Mouse (Mus musculus) heart, adult 11 months (tissue): ENCODE results near the gene Nr1h3.
"Not testable (repeated sequence)": the region's sequence is repeated elsewhere in the genome, so short reads cannot be mapped to it uniquely, and the experiment has no call there.

Experiments used
- DNase-seq: peaks from one replicate; pipeline ENCODE4 v3.0.0; 2022

The Nr1h3 gene

DNA sequence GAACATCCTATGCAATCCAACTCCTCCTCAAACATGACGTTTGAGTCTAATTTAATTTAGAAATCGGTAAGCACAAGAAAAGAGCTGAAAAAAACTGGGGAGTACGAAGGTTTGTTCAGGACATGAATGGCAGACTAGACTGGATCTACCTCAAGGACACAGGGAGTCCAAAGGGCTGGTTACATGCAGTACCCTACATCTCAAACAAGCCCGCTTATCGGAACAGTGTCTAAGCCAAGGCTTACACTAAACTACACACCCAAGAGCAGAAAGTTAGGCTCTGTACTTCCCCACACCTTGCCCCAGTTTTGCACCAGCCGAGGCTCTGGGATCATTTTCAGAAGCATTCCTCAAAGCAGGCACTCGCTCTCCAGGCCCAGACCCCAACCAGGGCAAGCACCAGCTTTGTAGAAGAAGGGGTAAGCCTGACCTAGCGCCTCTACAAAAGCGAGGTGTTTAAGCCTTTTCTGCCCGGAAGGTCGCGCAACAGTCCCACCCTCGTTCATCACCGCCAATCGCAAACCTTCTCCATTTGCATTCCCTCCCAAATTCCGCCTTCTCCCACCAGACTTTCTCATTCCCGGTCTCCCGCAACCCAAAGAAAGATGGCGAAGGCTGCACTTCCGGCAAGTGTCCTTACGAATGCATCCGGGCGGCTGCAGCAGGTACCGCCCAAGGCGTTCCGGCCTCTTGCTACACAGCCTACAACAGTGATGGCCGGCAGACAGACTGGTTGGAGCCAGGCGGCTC, at the start of gene Nr1h3, which contains the start of gene Acp2:
Nr1h3 (minus strand) TSS at position 613 of the 750 bp plus-strand sequence.
Acp2 (plus strand) TSS at position 664 of the 750 bp plus-strand sequence.
- peak; percentile 99 for DNase-seq

DNA sequence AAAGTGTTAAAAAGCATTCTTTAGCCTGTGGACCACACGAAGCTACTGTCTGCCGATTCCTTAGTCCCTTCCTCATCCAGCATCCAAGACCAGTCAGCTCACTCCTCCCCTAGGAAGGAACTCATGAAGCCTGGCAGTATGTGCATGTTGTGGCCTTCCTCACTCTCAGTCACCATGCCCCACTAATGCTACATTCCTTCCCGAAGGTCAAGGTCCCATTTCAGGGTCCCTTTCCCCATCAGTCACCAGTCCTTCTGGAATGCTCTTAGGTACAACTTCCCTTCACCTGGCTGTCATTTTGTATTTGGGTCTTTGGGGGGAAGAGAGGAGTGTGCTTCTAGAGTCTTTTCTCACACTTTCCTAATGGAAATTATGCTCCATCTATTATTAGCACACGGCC, 49.4 kb upstream of the Nr1h3 start:
- peak; percentile 65 for DNase-seq

DNA sequence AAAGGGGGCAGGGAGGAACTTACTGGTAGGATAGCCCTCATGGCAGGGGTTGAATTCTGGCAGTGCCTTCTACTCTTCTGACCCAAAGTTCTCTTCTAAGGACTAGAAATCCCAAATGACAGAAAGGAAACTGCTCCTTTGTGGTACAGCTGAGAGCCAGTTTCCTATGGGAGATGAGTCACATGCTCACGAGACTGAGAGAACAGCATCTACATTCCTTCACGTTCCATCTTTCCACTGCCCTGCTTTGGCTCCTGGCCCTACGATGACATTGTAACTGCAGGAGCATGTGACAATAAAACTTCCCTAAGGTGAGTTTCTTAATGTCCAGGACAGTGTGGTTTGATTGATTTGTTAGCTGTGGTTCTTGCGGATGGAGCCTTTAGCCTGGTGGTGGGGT, 45.7 kb upstream of the Nr1h3 start:
- no peak for DNase-seq

DNA sequence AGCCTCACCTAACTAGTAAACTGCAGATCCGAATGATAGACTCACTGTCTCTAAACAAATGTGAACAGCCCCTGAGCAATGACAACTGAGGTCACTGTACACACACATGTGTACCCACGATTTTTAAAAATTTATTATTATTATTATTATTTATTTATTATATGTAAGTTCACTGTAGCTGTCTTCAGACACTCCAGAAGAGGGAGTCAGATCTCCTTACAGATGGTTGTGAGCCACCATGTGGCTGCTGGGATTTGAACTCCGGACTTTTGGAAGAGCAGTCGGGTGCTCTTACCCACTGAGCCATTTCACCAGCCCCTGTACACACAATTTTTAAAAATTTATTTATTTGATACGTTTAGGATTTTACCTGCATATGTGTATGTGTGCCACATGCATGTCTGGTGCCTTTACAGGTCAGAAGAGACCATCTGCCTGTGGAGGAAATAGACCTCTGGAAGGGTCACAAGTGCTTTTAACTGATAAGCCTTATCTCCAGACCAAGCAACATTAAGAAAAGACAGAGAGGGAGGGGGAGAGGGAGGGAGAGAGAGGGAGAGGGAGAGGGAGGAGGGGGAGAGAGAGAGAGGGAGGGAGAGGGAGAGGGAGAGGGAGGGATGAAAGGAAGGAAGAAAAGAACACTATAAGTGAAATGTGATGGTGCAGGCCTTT, 42.1 kb upstream of the Nr1h3 start:
- DNase-seq, result no peak

DNA sequence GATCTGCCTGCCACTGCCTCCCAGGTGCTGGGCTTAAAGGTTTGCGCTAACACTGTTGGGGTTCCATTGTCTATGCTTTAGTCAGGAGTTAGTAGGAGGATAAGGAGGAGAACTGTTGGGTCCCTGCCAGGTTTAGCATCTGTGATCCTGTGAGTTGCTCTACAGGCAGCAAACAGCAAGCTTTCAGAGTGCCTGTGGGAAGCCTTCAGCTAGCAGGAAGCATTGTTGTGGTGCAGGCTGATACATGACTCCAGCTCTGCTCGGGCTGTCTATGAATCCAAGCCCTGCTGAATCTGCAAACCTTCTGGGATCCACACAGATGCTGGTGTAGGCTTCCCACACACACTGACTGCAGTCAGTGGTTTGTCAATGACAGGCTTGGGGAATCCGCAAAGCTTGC, 40.8 kb upstream of the Nr1h3 start:
- DNase-seq, result no peak

DNA sequence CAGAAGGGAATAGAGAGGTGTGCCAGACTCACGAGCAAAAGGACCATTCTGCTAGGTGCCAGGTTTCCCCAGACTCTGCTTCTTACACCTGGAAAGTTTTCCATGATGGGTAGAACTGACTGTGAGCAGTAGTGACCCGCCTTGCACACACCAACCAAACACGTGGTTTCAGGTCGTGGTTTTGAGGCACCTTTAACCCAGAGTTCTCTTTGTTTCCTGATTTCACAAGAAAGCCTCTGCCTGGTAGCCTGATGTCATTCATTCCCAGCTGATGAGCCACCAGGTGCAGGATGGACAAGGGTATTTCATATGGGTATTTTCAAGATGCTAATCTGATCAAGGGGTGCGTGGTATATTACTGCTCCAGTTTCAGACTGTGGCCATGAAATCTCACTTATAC, 39.9 kb upstream of the Nr1h3 start:
- DNase-seq, result no peak

DNA sequence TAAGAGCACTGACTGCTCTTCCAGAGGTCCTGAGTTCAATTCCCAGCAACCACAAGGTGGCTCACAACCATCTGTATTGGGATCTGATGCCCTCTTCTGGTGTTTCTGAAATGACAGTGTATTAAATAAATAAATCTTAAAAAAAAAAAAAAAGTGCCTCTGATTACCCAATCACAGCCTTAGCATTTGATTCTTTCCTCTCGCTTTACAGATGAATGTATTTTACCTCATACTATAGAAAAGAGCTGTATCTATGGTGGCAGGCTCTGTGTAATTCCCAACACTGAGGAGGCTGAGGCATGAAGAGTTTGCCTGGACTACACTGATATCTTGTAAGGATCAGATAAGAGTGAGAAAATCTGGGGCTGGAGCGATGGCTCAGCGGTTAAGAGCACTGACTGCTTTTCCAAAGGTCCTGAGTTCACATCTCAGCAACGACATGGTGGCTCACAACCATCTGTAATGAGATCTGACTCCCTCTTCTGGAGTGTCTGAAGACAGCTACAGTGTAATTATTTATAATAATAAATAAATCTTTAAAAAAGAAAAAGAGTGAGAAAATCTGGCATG, 35.0 kb upstream of the Nr1h3 start:
- DNase-seq, result not testable (repeated sequence)

DNA sequence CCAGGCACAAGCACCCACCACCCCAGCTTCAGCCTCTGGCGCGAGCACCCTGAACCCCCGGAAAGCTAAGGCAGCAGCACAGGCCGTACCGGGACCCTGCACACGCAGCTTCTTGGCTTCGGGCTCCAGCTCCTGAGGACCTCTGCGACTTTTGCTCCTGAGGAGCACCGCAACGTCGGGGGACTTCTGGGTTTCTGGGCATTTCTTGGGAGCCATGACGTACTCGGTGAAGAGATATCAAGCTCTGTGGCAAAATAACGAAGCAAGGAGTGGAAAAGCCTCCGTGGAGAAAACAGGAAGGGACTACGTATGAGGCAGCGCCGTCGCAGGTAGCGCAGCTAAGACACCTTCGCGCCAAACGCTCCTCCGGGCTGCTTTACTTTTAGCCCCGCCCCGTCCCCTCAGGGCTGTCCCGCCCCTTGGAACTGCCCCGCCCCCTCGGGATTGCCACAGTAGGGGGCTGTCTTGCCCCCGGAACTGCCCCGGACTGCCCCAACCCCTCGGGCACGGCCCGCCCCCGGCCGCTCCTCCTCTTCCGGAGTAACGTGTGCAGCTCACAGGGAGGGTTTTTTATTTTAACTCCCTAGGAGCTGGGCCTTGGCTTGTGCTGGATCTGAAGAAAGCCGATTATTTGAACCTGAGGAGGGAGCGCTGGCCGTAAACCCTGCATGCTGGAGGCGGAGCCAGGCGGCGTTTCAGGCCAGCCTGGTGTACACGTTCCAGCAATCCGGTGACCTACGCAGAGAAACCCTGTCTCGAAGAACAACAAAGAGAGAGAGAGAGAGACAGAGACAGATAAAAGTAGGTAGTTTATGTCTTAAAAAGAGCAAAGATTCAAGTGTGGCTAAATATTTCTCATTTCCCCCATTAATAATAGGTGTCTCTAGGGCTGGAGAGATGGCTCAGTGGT, 34.2 kb upstream of the Nr1h3 start, which contains the start of gene Ddb2:
Ddb2 (minus strand) TSS at position 382 of the 910 bp plus-strand sequence.
- peak; percentile 99 for DNase-seq

DNA sequence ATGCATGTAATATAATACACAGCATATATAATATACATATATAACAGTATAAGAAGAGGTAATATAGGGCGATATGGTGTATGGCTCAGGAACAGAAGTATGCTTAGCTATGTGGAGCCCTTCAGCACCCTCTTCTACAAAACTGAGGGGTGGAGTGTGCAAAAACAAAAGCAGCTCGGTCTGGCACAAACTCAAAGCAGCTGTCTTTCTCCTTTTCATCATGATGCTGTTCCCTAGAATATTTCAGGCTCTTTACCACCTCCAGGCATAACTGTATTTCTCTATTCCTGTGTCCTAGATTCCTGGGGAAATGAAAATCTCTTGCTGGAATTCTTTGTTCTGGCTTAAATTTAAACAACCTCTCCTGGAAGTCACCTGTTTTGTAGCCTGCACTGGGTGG, 27.1 kb upstream of the Nr1h3 start:
- no peak for DNase-seq

DNA sequence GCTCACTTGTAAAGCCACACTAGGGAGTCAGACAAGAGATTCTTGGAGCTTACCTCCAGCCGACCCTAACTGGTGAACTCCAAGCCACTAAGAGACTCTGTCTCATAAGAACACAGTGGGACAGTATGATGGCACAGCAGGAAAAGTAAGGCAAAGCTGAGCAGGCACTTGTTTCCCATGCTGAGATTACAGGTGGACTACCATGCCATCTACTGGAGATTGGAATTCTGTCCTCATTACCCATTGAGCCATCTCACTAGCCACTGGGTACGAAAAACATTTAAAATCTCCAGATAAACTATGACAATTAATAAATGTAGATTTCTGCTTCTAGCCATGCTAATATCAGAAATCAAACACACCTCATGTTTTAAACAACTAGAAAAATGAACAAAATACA, 21.0 kb upstream of the Nr1h3 start:
- no peak for DNase-seq

DNA sequence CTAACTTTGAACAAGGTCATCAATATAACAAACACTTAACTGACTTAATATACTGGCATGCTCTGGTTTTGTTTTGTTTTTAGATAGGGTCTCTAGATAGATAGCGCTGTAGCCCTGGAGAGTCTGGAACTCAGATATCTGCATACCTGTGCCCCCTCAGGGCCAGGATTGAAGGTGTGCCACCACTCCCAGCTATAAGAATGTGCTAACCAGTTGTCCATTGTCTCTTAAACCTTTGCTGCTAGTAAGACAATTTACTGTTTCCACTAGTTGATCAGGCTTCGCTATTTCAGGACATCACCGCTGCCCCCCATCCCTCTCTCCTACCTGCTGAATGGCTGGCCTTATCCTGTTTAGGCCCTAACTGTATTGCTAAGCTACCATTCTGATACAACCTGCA, 17.9 kb upstream of the Nr1h3 start:
- no peak for DNase-seq

DNA sequence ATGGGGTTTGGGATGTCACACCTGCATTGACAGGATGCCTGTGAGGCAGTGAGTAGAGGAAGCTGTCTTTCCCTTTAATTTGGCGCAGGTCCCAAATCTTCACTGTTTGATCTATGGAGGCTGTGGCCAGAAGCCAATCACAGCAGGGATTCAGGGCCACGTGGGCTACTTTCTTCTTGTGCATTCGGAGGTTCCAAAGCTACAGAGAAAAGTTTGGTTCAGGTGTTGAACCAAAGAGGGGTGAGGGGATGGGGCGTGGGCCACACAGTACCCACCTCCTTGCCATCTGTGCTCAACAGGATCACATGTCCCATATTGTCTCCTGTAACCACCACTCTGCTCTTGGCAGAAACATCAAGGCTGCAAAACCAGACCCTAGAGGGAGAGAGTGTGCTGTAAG, 14.4 kb upstream of the Nr1h3 start:
- no peak for DNase-seq

DNA sequence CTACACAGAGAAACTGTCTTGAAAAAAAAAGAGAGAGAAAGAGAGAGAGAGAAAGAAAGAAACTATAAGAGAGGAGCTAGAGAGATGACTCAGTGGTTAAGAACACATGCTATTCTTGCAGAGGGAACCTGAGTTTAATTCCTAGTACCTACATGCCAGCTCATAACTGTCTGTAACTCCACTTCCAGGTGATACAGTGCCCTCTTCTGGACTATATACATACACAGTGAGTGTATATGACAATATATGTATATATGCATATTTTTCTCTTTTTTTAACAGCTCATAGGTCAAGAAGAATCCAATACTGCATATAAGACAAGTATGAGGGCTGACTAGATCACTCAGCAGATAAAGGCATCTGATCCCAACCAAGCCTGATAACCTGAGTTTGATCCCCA, 10.7 kb upstream of the Nr1h3 start:
- DNase-seq, result no peak

DNA sequence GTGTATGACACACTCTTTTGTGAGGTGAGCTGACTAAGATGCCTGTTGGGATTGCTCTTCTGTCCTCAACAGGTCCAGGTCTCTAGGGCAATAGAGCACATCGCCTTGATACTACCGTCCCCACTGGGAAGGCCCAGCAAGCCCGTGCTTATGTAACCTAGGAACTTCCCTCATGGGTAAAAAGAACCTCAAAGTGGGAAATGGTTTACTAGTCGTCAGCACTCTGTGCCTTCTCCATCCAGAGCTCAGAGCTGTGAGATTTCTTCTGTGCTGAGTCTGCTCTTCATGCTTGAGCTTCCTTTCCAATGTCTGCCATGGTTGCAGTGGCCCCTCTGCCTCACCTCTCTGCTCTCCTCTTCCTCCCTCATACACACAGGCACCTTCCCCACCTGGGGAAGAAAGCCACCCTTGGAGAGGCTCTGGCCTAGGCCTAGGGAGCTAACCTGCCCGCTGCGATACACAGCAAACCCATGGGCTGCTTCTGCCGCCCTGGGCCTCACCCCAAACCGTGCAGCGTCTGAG, 3.7 kb upstream of the Nr1h3 start:
- peak; percentile 96 for DNase-seq

DNA sequence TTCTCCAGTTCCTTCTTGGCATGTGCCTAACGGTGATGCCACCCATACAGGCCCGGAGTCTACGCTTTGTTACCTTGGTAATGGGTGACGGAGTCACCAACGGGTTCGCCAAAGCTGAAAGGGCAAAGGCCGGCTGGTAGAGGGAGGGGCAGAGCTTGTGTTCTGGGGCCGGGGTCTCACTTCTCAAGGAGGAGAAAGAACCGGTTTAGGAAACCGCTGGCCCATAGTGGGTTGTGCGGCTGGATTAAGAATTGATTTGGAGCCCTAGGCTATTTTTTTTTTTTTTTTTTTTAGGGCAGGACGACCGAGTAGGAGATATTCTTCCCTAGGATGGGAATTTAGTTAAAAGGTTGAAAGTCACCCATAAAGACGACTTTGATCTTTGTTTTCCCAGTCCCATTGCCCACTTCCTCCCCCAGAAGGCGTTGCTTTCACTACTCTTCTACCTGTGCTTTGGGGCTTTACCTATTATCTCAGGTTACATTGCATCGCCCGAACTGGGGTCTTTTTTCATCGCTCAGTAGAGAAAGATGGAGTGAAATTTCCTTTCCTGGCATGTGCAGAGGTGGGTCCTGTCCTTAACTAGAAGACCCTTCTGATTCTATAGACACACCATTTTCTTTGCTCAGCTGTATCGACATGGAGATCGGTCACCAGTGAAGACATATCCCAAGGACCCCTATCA, 480 bp upstream of the Nr1h3 start:
- no peak for DNase-seq

DNA sequence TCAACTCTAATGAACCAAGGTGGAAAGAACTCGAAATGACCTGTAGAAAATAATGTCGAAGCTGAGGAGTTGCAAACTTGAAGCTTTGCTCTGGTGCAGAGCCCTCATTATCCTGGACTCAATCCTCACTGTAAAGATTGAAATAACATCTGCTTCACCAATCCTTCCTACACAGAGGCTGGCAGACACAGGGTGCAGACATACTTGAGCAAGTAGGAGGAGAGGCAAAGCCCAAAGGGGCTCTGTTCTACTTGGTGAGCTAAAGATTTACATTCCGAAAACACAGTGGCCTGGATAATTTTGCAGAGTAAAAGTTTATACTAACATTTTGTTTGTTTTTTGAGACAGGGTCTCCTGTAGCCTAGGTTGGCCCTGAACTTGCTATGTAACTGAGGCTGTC, 3.7 kb downstream of the Nr1h3 start:
- DNase-seq, result no peak

DNA sequence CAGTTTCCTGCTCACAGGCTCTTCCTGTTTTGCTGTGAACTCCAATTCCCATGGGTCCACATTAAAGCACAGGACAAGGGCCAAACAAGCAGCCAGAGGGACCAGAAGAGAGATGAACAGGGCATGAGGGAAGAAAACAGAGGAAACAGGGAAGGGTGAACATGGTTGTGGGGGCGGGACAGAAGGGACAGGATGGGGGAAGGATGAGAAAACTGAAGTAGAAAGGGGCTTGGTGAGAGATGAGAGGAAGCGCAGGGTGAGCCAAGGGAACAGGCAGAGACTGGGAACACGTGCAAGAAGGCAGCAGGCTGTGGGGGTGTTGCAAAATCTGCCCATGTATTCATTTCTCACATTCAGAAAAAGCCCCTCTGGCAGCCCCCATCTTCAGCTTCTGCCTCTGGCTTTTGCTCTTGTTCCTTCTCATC, 6.0 kb downstream of the Nr1h3 start:
- DNase-seq, result peak; percentile 99

DNA sequence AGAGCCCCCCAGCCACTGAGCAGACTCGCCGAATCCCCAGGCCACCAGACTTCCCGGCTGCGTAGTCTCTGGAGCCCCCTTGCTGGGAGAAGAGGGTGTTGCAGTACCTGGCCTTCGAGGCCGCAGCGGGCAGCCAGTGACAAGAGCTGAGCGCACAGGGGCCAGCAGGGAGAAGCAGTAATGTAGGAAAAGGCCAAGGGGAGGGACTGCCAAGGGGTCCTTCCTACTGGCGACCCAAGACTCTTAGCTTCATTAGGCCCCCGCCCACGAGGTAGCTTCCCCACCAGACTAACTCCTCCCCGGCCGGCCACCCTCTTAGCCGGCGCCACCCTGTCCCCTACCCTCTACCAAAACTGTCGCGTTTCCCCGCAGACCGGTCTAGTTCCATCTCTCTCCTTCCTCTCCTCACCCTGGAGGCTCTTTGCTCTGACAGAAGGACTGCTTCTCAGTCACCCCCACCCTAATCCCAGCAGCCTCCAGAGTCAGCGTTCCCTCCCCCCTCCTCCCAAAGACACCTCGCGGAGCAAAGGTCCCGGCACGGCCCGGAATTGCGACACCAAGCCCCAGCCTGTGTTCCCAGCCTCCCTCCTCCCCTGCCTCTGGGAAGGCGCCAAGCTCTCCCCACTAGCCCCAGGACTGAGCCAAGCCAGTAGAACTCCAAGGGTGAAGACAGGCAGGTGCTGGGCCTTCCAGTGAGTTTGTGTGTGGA, 7.9 kb downstream of the Nr1h3 start:
- peak; percentile 99 for DNase-seq

DNA sequence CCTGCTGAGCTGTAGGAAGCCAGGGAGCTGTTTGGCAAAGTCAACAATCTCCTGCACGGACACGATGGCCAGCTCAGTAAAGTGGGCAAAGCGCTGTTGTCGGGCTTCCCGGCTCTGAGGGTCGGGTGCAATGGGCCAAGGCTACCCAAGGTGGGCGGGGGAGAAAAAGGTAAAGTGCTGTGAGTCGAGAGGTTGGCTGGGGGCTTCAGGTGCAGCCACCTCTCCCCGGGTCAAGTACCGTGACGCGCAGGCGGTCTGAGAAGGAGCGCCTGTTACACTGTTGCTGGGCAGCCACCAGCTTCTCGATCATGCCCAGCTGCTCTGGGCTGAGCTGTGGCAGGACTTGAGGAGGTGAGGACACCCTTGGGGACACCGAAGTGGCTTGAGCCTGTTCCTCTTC, 12.1 kb downstream of the Nr1h3 start:
- peak; percentile 91 for DNase-seq

DNA sequence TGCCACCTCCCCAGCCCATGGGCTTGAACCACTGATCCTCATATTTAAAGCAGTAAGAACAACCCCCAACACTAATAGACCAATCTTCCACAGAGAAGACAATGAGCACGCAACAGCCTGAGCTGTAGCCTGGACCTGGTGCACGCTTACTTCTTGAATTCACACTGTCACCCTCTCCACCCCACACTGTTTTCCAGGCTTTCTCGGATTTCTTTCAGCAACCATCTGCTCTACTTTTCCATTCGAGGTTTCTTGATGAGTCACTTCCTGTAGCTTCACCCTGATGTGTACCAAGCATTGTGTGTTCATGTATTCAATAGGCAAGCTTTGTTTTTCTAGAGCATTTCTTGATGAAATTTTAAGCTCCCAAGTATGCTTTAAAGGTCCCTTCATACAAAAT, 15.2 kb downstream of the Nr1h3 start:
- no peak for DNase-seq

DNA sequence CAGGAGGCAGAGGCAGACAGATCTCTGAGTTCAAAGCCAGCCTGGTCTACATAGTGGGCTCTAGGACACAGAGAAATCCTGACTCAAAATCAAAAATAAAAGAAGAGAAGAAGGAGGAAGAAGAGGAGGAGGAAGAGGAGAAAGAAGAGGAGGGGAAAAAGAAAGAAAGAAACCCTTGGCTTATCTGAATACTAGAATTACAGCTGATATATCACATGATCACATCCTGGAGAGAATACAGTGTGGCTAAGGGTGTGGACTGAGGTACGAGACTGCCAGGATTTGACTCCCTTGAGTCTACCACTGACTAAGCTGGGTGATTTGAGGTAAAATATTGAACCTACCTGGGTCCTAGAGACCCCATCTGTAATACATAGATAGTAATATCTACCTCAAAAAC, 16.4 kb downstream of the Nr1h3 start:
- DNase-seq, result no peak
